Mouse (Mus musculus) midbrain, postnatal 0 days (tissue): ENCODE measurements around the gene Brinp2. TPM values are rescaled to one million over a fixed set of nuclear protein-coding genes. Genes with fewer than 3 reads are reported as not detected.

Experiments used
- ATAC-seq: fragments of 200-750 bp; cut with Nextera tagmentation; 2 replicates; pipeline ENCODE4 v1.8.0; 2017; ENCODE audit warnings: moderate number of reproducible peaks, mild to moderate bottlenecking, moderate TSS enrichment, moderate library complexity; ENCODE audit not compliant: low FRiP score
- DNase-seq: peaks from one replicate; pipeline ENCODE4 v3.0.0-alpha.2; 2015; ENCODE audit warnings: low spot score
- H3K27ac ChIP-seq: fragments of 300-500 bp; sonication (generic); 2 replicates; pipeline ENCODE4 v1.5.1; 2014; ENCODE audit warnings: low read depth, mild to moderate bottlenecking, low read length, mixed read lengths
- H3K27me3 ChIP-seq: fragments of 300-500 bp; sonication (generic); 2 replicates; pipeline ENCODE4 v1.6.1; 2014; ENCODE audit warnings: low read length, control low read depth, mixed read lengths; ENCODE audit not compliant: insufficient read depth
- H3K36me3 ChIP-seq: fragments of 300-500 bp; sonication (generic); 2 replicates; pipeline ENCODE4 v1.6.1; 2014; ENCODE audit warnings: low read length, control low read depth, mixed read lengths; ENCODE audit not compliant: insufficient read depth
- H3K4me1 ChIP-seq: fragments of 300-500 bp; sonication (generic); 2 replicates; pipeline ENCODE4 v1.6.1; 2014; ENCODE audit warnings: mild to moderate bottlenecking, control low read depth, antibody characterized with exemption, low read length, mixed read lengths; ENCODE audit not compliant: insufficient read depth
- H3K4me2 ChIP-seq: fragments of 300-500 bp; sonication (generic); 2 replicates; pipeline ENCODE4 v1.6.1; 2014; ENCODE audit warnings: low read depth, mild to moderate bottlenecking, low read length, mixed read lengths; ENCODE audit not compliant: poor library complexity, severe bottlenecking
- H3K4me3 ChIP-seq: fragments of 300-500 bp; sonication (generic); 2 replicates; pipeline ENCODE4 v1.5.1; 2014; ENCODE audit warnings: low read depth, mild to moderate bottlenecking, low read length, moderate library complexity
- H3K9ac ChIP-seq: fragments of 300-500 bp; sonication (generic); replicated peaks from 2 replicates; pipeline ENCODE4 v1.6.1; 2014; ENCODE audit warnings: mild to moderate bottlenecking, low read length, moderate library complexity, mixed read lengths; ENCODE audit not compliant: poor library complexity, severe bottlenecking
- H3K9me3 ChIP-seq: fragments of 300-500 bp; sonication (generic); 2 replicates; pipeline ENCODE4 v1.6.1; 2016; ENCODE audit warnings: low read length, control low read depth
- CTCF ChIP-seq: IDR thresholded peaks from 2 replicates; pipeline ENCODE4 v1.5.1; 2016; ENCODE audit warnings: antibody characterized with exemption, mild to moderate bottlenecking
- WGBS: fragments of 180-500 bp; shearing (Covaris S2); extraction: QIAGEN DNeasy Blood & Tissue Kit; methylation state at CpG from one replicate; pipeline ENCODE4 v1.1.7; 2014; 5-methylcytosine and 5-hydroxymethylcytosine counted together
- polyA plus RNA-seq: library from polyadenylated mRNA; unstranded; fragments of >200 nt; fragmentation: Nextera tagmentation; extraction: Ambion mirVana; gene quantifications from 2 replicates; pipeline ENCODE4 v1.2.1, GENCODE M21; 2015
- total RNA-seq: library from RNA; depleted of rRNA; stranded (reverse); fragments of >200 nt; gene quantifications from 2 replicates; pipeline ENCODE4 v1.2.3, GENCODE M21; 2014

The Brinp2 gene
- total and polyA plus RNA-seq, 2 experiments from 2014 or later: 41.0 to 67.0 TPM

GRCm38 (mm10) chr1:158221048-158221447 is 135.1 kb downstream of the Brinp2 start:
- no peak overlapping the region for H3K4me3 ChIP-seq
- DNase-seq (peak; percentile 44), ATAC-seq (no peak)
- H3K27ac ChIP-seq: no peak overlapping the region
- no peaks in the 10 kb centered on the region for H3K27me3 ChIP-seq
- WGBS: 16% methylated on average over 4 of the region's 4 CpGs
- H3K4me1 ChIP-seq: peaks cover 4% of the 10 kb centered on the region
- no peak overlapping the region for H3K4me2 ChIP-seq
- no peak for TF ChIP-seq CTCF
- no peaks in the 10 kb centered on the region for H3K36me3 ChIP-seq
- H3K9me3 ChIP-seq: no peaks in the 10 kb centered on the region
- H3K9ac ChIP-seq: no peak overlapping the region

- Histone ChIP-seq H3K4me3 (no peak overlapping the region), H3K9me3 (no peaks in the 10 kb centered on the region), H3K4me1 (peaks cover 4% of the 10 kb centered on the region), H3K9ac (no peak overlapping the region), H3K4me2 (no peak overlapping the region), H3K27ac (no peak overlapping the region), H3K36me3 (no peaks in the 10 kb centered on the region), H3K27me3 (no peaks in the 10 kb centered on the region)
- DNase-seq: peak; percentile 38
- 66% methylated on average over 4 of the region's 4 CpGs for whole genome bisulfite sequencing
- no peak for TF ChIP-seq CTCF
- no peak for ATAC-seq
Measured at GRCm38 (mm10) chr1:158220148-158220547, 136.0 kb downstream of the Brinp2 start.

GRCm38 (mm10) chr1:158218750-158219149 is 137.4 kb downstream of the Brinp2 start:
- Histone ChIP-seq H3K9ac (no peak overlapping the region), H3K9me3 (no peaks in the 10 kb centered on the region), H3K36me3 (no peaks in the 10 kb centered on the region), H3K4me1 (peaks cover 4% of the 10 kb centered on the region), H3K4me2 (no peak overlapping the region), H3K4me3 (no peak overlapping the region), H3K27me3 (no peaks in the 10 kb centered on the region), H3K27ac (no peak overlapping the region)
- WGBS: 50% methylated on average over 1 of the region's 1 CpGs
- DNase-seq: no peak
- ATAC-seq: no peak
- TF ChIP-seq CTCF: no peak

GRCm38 (mm10) chr1:158218294-158218693 is 137.8 kb downstream of the Brinp2 start:
- Histone ChIP-seq H3K4me1 (peaks cover 4% of the 10 kb centered on the region), H3K27ac (no peak overlapping the region), H3K36me3 (no peaks in the 10 kb centered on the region), H3K4me2 (no peak overlapping the region), H3K27me3 (no peaks in the 10 kb centered on the region), H3K4me3 (no peak overlapping the region), H3K9ac (no peak overlapping the region), H3K9me3 (no peaks in the 10 kb centered on the region)
- WGBS: 68% methylated on average over 2 of the region's 2 CpGs
- ATAC-seq: no peak
- DNase-seq: no peak
- TF ChIP-seq CTCF: no peak

GRCm38 (mm10) chr1:158215581-158215980 is 140.5 kb downstream of the Brinp2 start:
- Histone ChIP-seq H3K4me2 (no peak overlapping the region), H3K36me3 (no peaks in the 10 kb centered on the region), H3K4me1 (peaks cover 2% of the 10 kb centered on the region), H3K9ac (no peak overlapping the region), H3K9me3 (no peaks in the 10 kb centered on the region), H3K27me3 (no peaks in the 10 kb centered on the region), H3K4me3 (no peak overlapping the region), H3K27ac (no peak overlapping the region)
- ATAC-seq (no peak), DNase-seq (no peak)
- TF ChIP-seq CTCF: no peak
- WGBS: 82% methylated on average over 9 of the region's 9 CpGs

- no peak overlapping the region for H3K9ac ChIP-seq
- 46% methylated on average over 5 of the region's 5 CpGs for WGBS
- H3K4me2 ChIP-seq: no peak overlapping the region
- H3K27ac ChIP-seq: no peak overlapping the region
- no peaks in the 10 kb centered on the region for H3K9me3 ChIP-seq
- no peaks in the 10 kb centered on the region for H3K36me3 ChIP-seq
- DNase-seq: no peak
- peak; percentile 56 for TF ChIP-seq CTCF
- H3K4me3 ChIP-seq: no peak overlapping the region
- no peaks in the 10 kb centered on the region for H3K4me1 ChIP-seq
- no peak for ATAC-seq
- H3K27me3 ChIP-seq: no peaks in the 10 kb centered on the region
Measured at GRCm38 (mm10) chr1:158214743-158215142, 141.4 kb downstream of the Brinp2 start.
